ENCODE assay signal across 20 mouse cellular contexts in the genomic region with DNA sequence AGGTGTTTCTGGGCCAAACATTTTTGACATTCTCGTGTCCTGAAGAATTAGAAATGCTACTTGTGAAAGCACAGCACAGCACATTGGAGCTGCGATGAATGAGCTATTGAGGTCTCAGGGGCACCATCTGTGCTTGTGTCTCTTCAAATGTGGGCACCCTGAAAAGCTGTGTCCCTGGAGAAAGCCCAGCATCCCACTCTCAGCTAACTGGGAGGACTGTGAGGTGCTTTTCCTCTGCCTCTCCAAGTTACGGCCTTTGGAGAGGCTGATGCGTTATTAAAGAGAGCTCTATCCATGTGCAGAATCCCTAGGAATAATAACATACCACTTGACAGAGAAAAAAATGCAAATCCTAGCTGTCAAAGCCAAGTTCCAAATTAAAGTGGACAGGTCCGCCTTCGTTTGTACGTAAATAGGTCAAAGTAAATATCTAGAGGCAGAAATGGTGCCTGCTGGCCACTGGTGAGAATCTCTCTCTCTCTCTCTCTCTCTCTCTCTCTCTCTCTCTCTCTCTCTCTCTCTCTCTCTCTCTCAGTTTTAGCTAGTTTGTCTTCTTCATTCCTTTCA.
DNase-seq lines count a peak whose midpoint lies in the region; ATAC-seq lines count a peak whose summit lies in the region.
"Had no signal": no experiment of that assay in that cellular context is flagged by ENCODE, and none has a peak within 500 bp of the region (broad histone marks: within the 10 kb centered on the region; RNA-seq: fewer than 3 reads in every experiment).

No protein-coding gene starts in this region.

- H3K36me3 ChIP-seq in forebrain, embryonic 16.5 days (ENCODE audit: control insufficient read depth, insufficient read depth) = no peaks in the 10 kb centered on the region
- H3K36me3 ChIP-seq in forebrain, embryonic 10.5 days (replicated peaks) = no peaks in the 10 kb centered on the region
- H3K36me3 ChIP-seq: heart, embryonic 10.5 days; limb, embryonic 12.5 days; liver, embryonic 15.5 days; stomach, embryonic 15.5 days had no signal

- H3K9ac ChIP-seq in forebrain, embryonic 16.5 days (replicated peaks; ENCODE audit: low read depth, low read length) = peak overlapping the region; percentile 4; the same call in 1 of the 2 replicates
- H3K9ac ChIP-seq: limb, embryonic 12.5 days; liver, embryonic 15.5 days; stomach, embryonic 15.5 days had no signal

- H3K27me3 ChIP-seq in forebrain, embryonic 16.5 days (replicated peaks; ENCODE audit: control insufficient read depth, insufficient read depth, low read length) = no peaks in the 10 kb centered on the region
- no peaks in the 10 kb centered on the region for H3K27me3 ChIP-seq in forebrain, embryonic 10.5 days (ENCODE audit: poor library complexity, severe bottlenecking)
- H3K27me3 ChIP-seq: CH12.LX; limb, embryonic 12.5 days; liver, embryonic 15.5 days; megakaryocyte, embryonic 14.5 days; stomach, embryonic 15.5 days had no signal

- H3K4me1 ChIP-seq in forebrain, embryonic 16.5 days (replicated peaks; ENCODE audit: control insufficient read depth, insufficient read depth, low read length) = peaks cover 8% of the 10 kb centered on the region; the same call in 1 of the 2 replicates
- H3K4me1 ChIP-seq in forebrain, embryonic 10.5 days = peaks cover 22% of the 10 kb centered on the region
- H3K4me1 ChIP-seq: liver, embryonic 15.5 days; stomach, embryonic 15.5 days had no signal

- peak; percentile 53 for ATAC-seq in forebrain, embryonic 16.5 days
- ATAC-seq in inflammation-experienced regulatory T-cells, adult 6 months = no peak

- DNase-seq in adrenal gland, adult 2 months = peak; percentile 53
- no peak for DNase-seq in adrenal gland, adult 8-10 months
- no peak for DNase-seq in forebrain, embryonic 10.5 days (ENCODE audit: extremely low spot score, low spot score)
- DNase-seq in Muller cell, postnatal 12 days (ENCODE audit: inconsistent ontology term) = peak; percentile 96
- peak; percentile 30 to 34 for DNase-seq in cerebellum, postnatal 25 days
- DNase-seq in yolk sac, embryonic 10.5 days (ENCODE audit: low spot score) = no peak
- DNase-seq: adrenal gland, postnatal 25 days; gastrocnemius, postnatal 14 days; heart, postnatal 14 days; kidney, adult 18-20 months; kidney, postnatal 14 days; lung, postnatal 10 days had no signal

- H3K9me3 ChIP-seq in forebrain, embryonic 16.5 days (ENCODE audit: control insufficient read depth, low read length) = no peaks in the 10 kb centered on the region
- H3K9me3 ChIP-seq in forebrain, embryonic 10.5 days = no peaks in the 10 kb centered on the region
- H3K9me3 ChIP-seq: heart, embryonic 10.5 days; limb, embryonic 12.5 days; liver, embryonic 15.5 days; megakaryocyte, embryonic 14.5 days; stomach, embryonic 15.5 days had no signal

- no peak overlapping the region for H3K4me3 ChIP-seq in forebrain, embryonic 16.5 days (replicated peaks; ENCODE audit: low read length)
- no peak overlapping the region for H3K4me3 ChIP-seq in forebrain, embryonic 10.5 days
- H3K4me3 ChIP-seq: heart, embryonic 10.5 days; limb, embryonic 12.5 days; liver, embryonic 15.5 days; megakaryocyte, embryonic 14.5 days; stomach, embryonic 15.5 days had no signal

- H3K4me2 ChIP-seq in forebrain, embryonic 16.5 days (ENCODE audit: low read length) = 0 out of 2 replicates have a peak overlapping the region, but pooled peaks have one; percentile 3
- H3K4me2 ChIP-seq: limb, embryonic 12.5 days; liver, embryonic 15.5 days; stomach, embryonic 15.5 days had no signal

- WGBS in forebrain, embryonic 16.5 days = 24% methylated on average over 7 of the region's 7 CpGs
- WGBS in forebrain, embryonic 10.5 days = 74% methylated on average over 7 of the region's 7 CpGs

- no peak overlapping the region for H3K27ac ChIP-seq in forebrain, embryonic 16.5 days (ENCODE audit: low read length)
- no peak overlapping the region for H3K27ac ChIP-seq in forebrain, embryonic 10.5 days
- H3K27ac ChIP-seq: heart, embryonic 10.5 days; limb, embryonic 12.5 days; liver, embryonic 15.5 days; stomach, embryonic 15.5 days had no signal

Comparison
In these comparisons a context has a peak if more than half of its experiments do, and no peak if none do; other contexts are left out.
1. DNase-seq: peak in adrenal gland, adult 2 months (single experiment), Muller cell, postnatal 12 days (single experiment) and cerebellum, postnatal 25 days (2 of 2); none in adrenal gland, adult 8-10 months (single experiment), forebrain, embryonic 10.5 days (single experiment) and yolk sac, embryonic 10.5 days (single experiment).